Mouse (Mus musculus): ENCODE data around the gene Glt28d2.

Gene Glt28d2

DNA sequence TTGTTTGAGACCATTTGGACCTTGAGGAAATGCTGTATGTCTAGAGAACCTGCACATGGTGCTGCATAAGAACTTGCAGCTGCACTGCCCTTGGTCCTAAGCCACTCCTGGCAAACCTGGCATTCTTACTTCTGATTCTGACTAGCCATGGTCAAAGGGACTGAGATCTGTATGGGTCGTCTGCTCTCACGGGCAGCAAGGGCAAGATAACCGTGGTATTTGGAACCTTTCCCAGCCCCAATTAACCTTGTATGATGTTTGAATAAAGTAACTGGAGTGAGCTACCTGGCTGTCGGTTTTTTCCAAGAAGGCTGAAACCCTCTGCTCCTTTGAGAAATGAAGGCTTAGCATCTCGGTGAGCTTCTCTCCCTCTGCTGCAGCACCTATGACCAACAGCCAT is 8.4 kb downstream of the Glt28d2 start:
- DNase-seq (ENCODE audit: extremely low spot score, low spot score), result no peak

DNA sequence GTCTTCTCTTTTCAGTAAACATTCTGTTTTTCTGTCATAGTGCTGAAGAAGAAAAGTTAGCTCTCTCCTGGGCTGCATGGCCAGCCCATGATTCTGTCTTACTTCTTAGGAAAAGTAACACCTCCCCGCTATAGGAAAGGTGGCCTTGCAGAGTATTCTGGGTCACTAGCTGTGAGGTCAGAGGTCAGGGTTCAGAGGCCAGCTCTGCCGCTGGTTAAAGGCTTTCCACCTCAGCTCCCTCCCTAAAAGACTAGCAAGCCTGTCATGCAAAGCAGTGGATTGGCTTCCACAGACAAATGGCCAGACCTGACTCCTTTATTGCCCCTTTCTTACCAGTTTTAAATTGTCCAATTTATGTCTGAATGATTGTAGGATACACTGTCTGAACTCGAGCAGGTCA is 23.3 kb downstream of the Glt28d2 start:
- DNase-seq (ENCODE audit: extremely low spot score, low spot score), result no peak

DNA sequence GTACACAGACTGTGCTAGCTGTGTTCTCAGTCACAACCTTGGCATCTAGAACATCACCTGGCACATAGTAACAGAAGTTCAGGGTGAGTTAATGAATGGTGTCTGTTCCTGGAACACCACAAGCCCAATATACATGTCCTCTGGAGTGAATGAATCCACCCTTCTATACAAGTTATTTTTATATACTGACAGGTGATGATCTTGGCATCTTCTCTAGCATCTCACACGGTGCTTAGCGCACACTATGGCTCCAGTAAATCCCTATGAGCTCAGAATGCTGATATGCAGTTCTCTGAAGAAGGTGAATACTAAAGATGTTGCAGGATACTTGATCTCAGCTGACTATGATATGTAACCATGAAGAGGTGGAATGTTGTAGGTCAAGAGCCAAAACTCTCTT is 24.4 kb downstream of the Glt28d2 start:
- DNase-seq (ENCODE audit: extremely low spot score, low spot score), result no peak

DNA sequence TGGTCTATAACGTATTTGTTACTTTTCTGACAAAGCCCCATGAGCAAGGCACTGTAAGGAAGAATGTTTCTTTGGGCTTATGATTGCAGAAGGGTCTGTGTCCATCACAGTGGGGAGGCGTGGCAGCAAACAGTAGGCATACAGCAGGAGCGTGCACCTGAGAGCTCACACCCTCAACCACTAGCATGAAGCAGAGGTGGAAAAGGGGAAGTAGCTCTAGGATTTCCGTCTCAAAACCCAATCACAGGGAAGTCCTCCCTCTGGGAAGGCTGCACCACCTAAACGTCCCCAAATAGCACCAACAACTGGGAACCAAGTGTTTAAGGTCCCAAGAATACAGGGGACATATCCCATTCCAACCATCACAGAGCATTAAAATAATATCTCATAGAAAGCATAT is 26.3 kb downstream of the Glt28d2 start:
- no peak for DNase-seq (ENCODE audit: extremely low spot score, low spot score)

DNA sequence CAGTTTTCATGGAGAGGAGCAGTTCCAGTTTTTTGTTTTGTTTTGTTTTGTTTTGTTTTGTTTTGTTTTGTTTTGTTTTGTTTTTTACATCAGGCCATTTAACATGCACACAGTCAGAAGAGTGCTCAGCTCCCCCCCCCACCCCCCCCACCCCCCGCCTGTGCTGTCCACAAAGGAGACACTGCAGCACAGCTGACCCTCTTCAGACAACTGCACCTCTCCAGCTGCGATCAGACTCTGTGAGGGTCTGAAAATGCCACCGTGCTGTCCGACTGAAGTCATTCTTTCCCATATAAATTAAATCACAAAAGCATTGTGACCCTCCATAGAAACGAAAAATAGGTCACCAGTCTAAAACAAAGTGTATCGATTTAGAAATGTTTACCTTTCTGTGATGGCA is 28.0 kb downstream of the Glt28d2 start:
- DNase-seq (ENCODE audit: extremely low spot score, low spot score), result no peak

DNA sequence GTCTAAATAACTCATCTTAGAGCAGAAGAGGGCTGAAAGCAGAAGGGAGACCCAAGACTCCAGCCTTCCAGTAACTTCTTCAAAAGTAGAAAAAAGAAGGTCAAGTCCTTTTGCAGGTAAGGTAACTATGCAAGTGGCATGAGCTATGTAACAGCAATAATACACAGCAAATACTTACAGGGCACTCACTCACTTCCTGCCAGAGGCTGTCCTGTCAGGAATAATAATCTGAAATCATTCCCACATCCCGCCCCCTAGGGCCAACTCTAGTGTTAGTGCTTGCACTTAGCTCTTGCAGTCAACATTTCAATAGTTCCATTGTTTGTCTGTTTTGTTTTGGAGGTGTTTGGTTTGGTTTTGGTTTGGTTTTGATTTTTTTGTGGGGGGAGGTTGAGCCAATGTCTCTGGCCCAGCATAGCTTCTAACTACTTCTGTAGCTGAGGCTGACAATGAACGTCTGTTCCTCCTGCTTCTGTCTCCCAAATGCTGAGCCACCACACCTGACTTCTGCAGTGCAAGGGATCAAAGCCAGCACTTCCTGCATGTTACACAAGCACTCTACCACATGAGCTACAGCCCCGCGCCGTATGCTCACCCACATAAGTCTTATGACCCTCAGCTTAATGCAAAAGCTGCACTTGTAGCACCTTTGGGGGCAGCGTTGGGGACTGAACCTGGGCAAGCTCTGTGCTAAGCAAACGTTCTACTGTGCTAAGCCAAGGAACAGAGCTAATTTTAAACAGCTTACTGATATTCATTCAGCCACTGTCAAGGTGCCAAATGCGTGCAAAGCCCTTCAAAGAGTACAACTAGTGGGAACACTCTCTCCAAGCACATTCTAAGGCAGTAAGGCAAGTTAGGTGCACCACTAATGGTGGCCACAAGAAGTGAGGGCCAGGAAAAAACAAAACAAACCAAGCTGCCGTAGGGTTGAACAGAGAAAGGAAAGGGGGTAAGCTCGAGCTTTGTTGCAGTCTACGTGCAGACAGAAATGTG is 28.9 kb downstream of the Glt28d2 start:
- DNase-seq (ENCODE audit: extremely low spot score, low spot score), result no peak

DNA sequence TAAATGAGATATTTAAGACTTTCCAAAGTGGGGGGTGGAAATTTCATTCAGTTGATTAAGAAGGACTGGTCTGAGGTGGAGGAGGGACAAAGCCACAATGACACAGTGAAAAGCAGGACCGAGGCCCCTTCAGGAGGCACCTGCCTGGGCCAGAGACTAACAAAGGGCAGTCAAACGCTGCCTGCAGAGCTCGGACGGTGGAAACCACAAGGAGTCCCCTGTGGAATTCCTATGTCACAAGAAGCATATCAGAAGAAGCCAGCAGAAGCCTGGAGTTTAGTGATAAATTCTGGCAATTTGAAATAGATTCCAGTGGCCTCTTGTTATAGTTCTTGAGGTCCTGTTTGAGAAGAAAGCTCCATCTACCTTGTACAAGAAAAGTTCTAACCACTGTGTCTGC is 30.2 kb downstream of the Glt28d2 start:
- no peak for DNase-seq (ENCODE audit: extremely low spot score, low spot score)

DNA sequence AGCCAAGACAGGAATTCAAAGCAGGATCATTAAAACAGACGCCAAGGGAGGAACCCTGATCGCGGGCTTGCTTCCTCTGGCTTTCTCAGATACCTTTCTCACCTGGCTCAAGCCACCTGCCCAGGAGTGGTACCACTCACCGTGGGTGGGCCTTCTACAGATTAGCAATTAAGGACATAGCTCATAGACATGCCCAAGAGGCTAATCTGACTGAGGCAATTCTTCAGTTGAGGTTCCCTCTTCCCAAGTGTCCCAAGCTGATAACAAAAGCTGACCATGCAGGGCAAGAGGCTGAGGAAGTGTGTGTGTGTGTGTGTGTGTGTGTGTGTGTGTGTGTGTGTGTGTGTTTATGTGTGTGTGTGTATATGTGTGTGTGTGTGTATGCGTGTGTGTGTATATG is 31.4 kb downstream of the Glt28d2 start:
- DNase-seq (ENCODE audit: extremely low spot score, low spot score), result no peak

DNA sequence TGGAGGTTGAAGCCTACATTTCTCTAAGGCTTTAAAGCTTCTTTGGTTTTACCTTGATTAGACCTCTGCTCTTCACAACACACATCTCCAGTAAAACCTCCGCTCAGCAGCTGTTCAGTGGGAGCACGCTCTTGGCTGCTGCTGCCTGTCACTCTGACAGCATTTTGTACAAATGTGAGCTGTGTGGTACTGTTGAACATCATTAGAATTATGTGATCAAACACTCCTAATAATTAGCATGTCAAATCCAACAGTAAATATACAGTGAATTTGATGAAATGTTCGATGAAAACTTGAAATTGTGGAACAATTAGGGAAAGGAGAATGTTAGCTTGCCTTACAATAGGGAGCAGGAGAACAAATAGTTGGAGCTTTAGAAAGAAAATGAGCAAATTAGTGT is 32.3 kb downstream of the Glt28d2 start:
- no peak for DNase-seq (ENCODE audit: extremely low spot score, low spot score)

DNA sequence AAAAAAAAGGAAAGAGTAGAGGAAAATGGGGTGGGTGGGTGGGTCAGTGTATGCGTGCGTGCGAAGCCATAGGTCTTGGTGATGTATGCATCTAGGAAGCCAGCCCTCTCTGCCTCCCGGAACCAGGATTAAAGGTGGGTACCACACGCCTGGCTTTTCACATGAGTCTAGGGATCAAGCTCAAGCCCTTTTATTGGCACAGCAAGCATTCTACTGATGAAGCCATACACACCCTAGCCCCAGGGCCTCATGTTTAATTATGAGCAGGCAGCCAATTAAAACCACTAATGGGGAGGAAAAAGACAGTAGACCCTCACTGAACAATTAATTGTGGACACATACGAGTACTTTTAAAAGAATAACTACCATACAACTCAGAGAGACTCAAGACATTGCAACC is 33.2 kb downstream of the Glt28d2 start:
- DNase-seq (ENCODE audit: extremely low spot score, low spot score), result no peak

DNA sequence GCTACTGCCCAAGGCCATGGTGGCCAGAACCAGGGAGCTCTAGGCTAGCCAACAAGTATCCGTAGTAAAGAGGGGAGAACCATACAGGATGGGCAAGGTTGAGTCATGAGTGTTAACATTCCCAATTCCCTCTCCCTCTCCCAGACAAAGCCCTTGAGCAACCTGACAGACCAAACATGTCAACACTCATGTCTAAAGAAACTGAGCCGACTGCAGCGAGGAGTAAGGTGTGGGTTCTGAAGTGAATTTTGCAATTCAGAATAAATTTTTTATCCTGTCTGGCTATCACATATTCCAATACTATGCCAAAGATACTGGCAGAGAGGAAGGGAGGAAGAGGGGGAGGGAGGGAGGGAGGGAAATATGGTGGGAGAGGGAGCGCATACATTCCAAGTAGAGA is 33.6 kb downstream of the Glt28d2 start:
- no peak for DNase-seq (ENCODE audit: extremely low spot score, low spot score)

DNA sequence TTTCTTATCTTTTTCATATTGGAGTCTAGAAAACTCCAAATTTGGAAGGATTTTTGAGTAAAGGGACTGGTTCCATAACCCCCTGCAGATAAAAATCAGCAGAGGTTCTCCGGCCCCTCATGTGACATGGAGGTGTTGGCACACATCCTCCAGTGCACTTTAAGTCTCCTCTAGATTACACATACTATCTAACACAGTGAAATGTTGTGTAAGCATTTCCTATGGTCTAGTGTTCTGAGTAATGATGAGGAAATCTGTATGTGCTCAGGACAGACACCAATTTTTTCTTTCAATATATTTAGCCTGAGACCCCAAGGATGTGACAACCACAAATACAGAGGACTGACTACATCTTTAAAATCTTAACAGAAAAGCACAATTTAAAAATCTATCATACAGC is 37.2 kb downstream of the Glt28d2 start:
- DNase-seq (ENCODE audit: extremely low spot score, low spot score), result no peak

DNA sequence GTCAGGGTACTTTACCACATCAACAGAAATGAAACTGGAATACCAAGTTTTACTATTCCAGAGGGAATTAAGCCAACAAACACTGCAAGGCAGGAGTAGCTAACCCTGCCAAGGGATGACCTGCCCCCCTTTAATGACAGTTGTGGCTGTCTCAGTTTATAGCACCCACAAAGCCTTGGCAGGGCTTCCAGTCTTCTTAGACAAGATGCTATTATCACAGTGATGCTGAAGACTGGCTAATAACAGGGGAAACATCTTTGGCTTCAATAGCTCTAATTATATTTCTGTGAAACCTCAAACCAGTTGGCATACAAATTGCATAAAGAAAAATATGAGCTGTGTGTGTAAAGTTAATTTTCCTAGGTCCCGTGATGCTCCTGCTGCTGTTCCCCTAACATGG is 41.0 kb downstream of the Glt28d2 start:
- DNase-seq (ENCODE audit: extremely low spot score, low spot score), result no peak

DNA sequence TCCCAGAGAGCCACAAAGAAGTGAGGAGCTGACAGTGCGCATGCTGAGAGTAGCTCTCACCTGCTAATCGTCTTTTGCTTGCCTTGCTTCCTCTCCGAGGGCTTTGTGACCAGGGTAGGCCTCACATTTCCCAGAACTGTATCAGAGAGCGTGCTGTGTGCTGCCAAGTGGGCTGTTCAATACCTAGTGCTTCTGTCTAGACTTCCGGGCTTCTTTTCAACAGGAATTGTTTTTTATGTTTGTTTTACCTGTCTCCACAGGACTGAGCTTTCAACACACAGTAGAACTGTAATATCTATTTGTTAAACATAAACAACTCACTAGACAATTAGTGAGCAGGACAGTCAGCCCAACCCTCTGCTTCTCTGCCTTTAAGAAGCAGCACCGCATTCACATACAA is 42.0 kb downstream of the Glt28d2 start:
- DNase-seq (ENCODE audit: extremely low spot score, low spot score), result no peak

DNA sequence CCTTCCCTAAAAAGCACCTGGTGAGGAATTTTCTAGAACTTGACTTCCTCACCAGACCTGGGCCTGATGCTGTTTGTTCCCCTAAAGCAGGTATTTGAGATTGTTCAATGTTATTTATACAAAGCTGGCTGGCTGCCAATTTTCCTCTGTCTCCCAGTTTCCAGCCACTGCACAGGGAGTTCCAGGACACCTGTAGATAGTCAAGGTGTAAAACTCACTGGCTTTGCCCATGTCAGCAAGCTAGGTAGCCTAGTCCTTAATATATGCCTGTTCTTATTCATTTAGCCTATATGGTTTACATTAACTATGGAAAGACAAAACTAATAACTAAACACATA is 44.5 kb downstream of the Glt28d2 start:
- DNase-seq (ENCODE audit: extremely low spot score, low spot score), result no peak

DNA sequence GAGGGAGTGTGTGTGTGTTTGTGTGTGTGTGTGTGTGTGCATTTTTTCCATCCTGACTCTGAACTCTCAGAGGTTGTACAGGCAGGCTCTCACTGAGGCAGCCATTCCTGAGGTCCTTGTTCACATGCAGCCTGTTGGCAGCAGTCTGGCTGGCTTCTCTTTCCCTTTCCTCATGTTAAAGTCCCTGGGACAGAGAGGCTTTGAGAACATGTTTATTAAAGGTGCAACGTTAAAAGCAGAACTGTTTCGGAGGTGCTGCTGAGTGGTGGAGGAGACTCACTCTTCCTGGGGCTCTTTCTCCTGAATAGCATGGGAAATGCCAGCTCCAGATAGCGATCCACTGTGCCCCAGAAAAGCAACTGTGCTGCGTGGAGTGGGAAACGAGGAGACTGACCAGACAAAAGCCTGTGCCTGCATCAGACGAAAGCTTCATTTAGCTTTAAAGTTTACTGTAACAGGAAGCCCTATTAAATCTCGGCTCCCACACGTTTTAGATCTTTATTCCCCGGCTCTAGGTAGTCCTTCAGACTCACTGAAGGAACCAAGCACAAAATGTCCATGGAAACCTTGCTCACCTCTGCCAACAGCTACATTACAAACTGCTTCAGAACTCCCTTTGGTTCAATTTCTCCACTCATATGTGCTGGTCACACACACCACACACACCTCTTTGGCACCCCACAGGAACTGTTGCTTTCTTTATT is 45.0 kb downstream of the Glt28d2 start:
- DNase-seq (ENCODE audit: extremely low spot score, low spot score), result no peak

DNA sequence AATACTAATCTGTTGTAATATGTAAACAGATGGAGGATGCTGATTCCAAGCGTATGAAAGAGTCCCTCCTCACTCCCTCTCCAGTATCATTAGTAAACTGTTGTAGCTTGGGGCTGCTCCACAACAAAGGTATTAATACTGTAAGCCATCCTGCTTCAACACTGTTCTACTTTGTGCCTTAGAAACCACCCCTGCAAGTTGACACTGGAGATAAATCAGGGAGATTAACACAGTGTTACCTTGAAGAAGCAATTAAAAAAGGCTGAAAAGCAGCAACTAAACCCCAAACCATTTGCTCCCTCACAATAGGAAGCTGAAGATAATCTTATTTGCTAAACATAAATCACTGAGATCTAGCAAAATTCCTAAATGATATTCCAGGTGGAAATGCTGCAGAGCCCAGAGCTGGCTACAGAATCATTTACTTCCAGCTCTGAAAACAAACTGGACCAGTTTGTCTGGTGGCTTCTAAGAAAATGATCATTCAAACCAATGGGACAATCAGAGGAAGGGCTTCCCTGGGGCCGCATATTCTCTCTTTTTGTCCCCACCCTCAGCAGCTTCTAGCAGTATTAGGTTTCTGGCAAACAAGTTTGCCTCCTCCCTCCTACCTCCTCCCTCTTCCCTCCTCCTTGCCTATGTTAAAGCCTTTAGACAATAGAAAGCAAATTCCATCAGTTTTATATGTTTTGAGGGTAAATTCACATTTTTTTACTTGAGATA is 45.7 kb downstream of the Glt28d2 start:
- DNase-seq (ENCODE audit: extremely low spot score, low spot score), result no peak

DNA sequence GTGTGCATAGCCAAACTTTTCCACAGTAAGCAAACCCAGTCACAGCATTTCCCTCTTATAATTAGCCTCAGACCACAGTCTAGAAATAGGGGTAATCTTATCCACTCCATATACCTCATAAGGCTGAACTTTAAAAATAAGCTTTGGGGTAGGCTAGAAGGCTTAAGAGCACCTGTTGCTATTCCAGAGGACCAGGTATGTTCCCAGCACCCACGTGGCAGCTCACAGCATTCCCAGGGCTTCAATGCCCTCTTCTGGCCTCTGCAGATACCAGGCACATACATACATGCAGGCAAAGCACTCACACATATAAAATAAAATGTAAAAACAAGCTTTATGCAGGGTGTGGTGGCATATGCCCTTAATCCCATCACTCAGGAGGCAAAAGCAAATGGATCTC is 53.7 kb downstream of the Glt28d2 start:
- DNase-seq (ENCODE audit: extremely low spot score, low spot score), result no peak

DNA sequence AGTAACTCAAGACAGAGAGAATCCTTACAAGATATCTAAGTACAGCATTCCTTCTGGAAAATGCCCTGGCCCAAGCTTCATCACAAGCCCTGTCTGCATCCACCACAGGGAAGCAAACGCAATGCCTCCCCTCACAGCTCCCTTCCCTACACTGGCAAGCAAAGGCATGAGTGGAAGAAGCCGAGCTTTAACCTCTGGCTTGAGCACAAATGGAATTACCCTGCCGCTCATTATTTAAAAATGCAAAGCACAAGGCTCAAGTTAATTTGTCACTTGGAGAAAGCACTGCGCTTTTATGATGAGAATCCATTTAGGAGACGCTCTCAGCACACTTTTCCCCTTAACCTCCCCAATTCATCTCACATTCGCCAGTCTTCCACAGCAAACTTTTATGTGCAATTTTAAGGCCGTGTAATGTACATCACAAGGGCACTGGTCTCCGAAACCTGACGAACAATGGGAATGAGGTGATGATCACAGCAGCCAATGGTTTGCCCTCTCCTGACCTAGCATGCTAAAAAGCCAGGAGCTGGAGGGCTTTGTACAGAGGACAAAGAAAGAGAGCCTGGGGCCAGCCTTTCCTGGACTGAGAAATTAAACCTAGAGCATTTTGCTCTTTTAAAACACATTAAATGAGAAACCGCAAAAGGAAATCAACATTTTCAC is 54.7 kb downstream of the Glt28d2 start:
- peak; percentile 18 for DNase-seq (ENCODE audit: extremely low spot score, low spot score)

DNA sequence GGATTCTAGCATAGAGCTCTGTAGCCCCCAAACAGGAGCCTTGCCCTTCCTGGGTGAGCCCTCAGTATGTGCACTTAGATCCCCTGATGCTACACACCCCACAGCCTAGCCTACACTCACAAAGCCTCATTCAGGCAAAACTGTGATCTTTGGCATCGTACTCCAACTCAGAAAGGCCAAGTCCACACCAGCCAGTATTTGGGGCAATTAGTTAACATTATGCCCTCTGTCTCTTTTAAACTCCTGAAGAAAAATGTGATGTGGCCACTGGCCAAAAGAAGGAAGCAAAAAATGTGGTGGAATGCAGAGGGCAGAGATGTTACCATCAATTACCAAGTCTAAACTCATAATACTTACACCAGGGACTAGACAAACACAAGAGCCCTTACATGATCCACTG is 55.5 kb downstream of the Glt28d2 start:
- DNase-seq (ENCODE audit: extremely low spot score, low spot score), result no peak

DNA sequence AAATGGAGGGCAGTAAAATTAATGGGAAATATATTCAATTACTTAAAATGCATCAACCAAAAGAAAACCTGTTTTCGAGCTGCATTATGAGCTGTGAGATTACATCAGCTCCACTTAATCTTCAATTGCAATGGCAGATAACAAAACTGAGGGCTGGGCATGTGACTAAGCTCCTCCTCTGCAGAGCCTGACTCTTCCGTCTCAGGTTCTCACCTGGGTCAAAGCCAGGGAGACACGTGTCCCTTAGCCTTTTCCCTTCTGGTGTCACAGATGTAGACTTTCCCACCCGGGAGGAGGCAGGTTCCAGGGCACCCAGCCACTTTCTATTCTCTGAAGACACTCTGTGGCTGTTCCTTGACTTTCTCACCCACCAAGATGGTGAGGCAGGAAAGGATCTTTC is 58.3 kb downstream of the Glt28d2 start:
- DNase-seq (ENCODE audit: extremely low spot score, low spot score), result no peak

DNA sequence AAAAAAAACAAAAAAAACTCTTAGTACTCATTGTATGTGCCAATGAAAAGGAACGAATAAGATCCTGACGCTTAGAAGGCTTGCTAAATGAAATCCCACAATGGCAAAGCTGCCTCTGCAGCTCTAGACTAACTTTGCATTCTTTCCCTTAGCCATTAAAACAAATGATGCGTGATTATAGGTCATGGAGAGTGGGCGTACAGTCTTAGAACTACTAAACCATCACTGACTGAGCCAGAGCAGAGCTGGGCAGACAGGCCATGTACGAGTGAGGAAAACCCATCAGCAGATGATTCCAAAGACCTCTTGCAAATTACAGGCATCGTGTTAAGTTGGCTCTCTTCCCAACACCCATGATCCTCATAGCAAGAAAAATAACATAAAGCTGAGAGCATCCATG is 59.5 kb downstream of the Glt28d2 start:
- no peak for DNase-seq (ENCODE audit: extremely low spot score, low spot score)
